Mouse (Mus musculus): Measurements from ENCODE around the gene Ncam1. TPM values are rescaled to one million over a fixed set of nuclear protein-coding genes. Genes with fewer than 3 reads are reported as not detected.

Gene Ncam1
- total RNA-seq, 2 experiments from 2014 or later = 437 to 463 TPM

DNA sequence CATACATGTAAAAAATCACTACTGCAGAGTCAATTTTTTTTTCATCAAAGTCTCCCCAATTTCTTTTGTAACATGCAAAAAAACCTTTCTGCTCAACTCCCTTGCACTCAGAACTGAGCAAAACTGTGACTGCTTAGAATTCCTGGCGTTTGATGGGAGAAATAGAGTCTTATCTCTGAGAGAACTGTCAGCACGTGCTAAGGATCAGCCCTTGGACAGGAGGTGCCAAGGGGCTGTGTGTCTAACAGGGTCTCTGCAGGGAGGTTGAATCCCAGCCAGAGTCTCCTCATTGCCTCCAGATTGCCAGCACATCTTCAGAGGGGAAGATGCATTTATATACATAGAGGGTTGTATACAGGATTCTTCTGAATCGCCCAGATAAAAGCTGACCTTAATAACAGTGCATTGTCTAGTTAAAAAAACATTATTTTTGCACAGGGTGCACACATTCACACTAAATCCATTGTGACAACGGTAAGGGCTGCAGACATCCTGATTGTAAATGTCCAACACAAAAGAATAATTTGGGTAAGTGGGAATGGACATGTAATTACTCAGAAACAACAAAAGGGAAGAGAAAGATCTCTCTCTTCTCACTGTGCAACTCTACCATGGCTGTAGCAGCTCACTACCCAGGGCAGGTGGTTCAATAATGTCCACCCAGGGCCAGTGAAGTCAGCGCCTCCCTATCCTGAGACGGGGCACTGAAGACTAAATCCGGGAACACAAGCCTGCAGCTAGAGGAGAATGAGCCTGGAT, 203.7 kb downstream of the Ncam1 start:
- DNase-seq (ENCODE audit: low spot score in 2 of 2) = no peak
- intact Hi-C loops (cut with DNase I) = no loop called here

GRCm38 (mm10) chr9:49593951-49594536, 204.7 kb downstream of the Ncam1 start:
- intact Hi-C loops (cut with DNase I) = no loop called here
- DNase-seq (ENCODE audit: low spot score in 2 of 2) = peak; percentile 56 to 77

DNA sequence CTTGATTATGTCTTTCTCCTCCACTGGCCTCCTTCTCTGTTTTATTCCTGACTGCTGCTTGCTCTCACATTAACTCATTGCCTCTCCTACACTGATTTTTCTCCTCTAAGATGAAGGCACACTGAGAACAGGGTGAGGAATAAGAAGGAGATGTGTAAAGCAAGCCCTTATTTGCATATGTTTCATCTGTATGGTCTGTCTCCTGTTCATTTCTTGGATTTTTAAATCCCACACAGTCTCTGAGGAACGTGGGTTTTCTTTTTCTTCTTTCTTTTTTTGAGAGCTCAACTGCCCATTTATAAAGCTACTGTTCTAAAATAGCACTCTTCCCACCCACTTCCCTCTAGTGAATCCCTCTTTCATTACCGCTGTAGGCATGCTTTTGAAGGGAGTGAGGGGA, 206.7 kb downstream of the Ncam1 start:
- intact Hi-C loops (cut with DNase I) = no loop called here
- DNase-seq (ENCODE audit: low spot score in 2 of 2) = peak in 1 of 2 experiments; percentile 13

DNA sequence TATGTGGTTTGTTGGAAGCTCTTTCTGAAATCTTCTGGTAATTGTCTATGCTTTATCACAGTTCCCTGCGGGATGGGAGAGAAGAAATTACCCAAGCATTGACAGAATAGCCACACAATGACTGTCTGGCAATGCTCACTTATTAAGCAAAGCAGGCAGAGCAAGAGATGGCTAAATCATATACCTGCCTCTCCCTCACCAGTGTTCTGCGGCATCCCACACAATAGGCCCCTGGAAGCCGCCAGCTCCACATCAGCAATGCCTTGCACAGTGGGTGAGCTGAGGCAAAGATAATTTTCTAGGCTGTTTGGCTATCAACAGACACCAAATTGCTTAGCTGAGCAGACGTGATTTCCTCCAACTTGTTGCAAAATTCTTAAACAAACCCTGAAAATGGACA, 208.5 kb downstream of the Ncam1 start:
- intact Hi-C loops (cut with DNase I) = no loop called here
- no peak for DNase-seq (ENCODE audit: low spot score in 2 of 2)

DNA sequence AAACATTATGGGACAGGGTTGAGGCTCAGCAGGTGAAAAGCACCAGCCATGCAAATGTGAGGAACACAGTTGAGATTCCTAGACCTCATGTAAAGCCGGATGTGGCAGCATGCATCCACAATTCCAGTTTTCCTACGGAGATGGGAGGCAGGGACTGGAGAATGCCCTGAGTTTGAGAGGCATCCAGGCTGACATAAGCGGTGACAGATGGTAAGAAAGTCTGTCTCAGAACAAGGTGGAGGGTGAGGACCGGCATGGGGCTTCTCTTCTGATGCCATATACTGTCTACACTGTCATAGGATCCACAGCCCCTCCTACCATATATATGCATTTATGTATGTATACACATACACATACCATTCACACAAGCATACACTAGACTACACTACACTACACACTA, 221.6 kb downstream of the Ncam1 start:
- DNase-seq (ENCODE audit: low spot score in 2 of 2) = no peak
- intact Hi-C loops (cut with DNase I) = no loop called here

GRCm38 (mm10) chr9:49571695-49572510, 226.8 kb downstream of the Ncam1 start:
- intact Hi-C loops (cut with DNase I) = no loop called here
- peak; percentile 40 to 64 for DNase-seq (ENCODE audit: low spot score in 2 of 2)

DNA sequence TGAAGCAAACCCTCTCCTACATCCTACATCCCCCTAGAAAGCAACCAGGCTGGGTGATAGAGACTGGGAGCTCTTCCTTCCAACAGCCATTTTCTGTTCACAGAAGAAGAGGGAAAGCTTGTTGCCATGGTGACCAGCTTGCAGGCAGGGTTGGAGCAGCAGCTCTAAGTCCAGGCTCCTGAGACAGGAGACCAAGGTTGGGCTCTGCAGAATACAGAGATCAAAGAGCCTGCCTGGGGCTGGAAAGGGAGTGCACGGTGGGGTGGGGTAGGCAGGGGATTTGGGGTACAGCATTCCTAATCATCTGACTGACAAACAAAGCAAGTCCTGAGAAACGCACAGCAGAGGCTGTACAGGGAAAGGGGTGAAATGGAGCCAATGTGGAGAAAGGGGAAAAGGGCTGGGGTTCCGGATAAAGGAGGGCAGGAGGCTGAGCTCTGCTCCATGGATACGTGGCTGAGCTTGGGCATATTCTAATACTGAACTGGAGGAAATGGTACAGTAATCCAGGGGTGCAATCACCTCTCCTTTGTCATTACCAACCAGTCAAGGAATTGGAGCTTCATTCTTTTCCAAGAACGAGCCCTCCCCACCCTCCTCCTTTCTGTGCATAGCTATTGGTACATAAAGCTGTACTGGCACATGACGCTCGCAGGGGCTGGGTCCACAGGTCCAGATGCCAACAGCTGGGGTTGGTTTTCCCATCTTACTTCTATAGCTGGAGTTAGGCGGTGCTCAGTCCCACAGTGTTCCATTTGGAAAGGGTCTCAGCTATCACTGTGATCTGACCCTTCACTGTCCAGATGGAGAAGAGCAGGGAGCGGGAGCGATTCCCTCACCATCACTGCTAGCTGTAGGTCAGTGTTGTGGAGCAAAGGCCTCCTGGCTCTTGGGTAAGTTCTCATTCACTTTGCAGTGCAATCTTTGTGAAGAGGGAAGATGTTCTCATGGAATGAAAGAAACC, 227.7 kb downstream of the Ncam1 start:
- intact Hi-C loops (cut with DNase I) = no loop called here
- peak; percentile 80 to 81 for DNase-seq (ENCODE audit: low spot score in 2 of 2)

- intact Hi-C loops (cut with DNase I) = no loop called here
- peak in 1 of 2 experiments; percentile 23 for DNase-seq (ENCODE audit: low spot score in 2 of 2)
These were observed 228.6 kb downstream of the Ncam1 start for GRCm38 (mm10) chr9:49570033-49570660.

GRCm38 (mm10) chr9:49565846-49566245, 232.9 kb downstream of the Ncam1 start:
- DNase-seq (ENCODE audit: low spot score in 2 of 2) = no peak
- intact Hi-C loops (cut with DNase I) = no loop called here

GRCm38 (mm10) chr9:49558941-49559340, 239.8 kb downstream of the Ncam1 start:
- DNase-seq (ENCODE audit: low spot score in 2 of 2) = no peak
- intact Hi-C loops (cut with DNase I) = no loop called here

DNA sequence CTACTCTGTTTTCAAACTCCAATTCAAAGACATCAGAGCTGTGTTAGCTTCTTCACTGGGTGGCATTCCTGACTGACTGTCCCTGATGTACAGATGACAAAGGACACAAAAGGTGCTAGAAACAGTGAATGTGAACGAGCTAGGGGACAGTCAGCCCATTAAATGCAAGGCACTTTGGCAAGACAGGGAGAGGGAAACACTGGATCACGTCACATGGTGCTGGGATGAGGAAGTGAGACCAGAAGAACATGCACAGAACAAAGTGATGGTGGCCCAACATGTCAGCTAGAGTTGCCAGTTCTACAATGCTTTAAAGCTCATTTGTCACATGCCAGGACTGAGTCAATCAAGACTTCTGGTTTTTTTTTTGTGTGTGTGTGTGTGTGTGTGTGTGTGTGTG, 247.4 kb downstream of the Ncam1 start:
- intact Hi-C loops (cut with DNase I) = no loop called here

DNA sequence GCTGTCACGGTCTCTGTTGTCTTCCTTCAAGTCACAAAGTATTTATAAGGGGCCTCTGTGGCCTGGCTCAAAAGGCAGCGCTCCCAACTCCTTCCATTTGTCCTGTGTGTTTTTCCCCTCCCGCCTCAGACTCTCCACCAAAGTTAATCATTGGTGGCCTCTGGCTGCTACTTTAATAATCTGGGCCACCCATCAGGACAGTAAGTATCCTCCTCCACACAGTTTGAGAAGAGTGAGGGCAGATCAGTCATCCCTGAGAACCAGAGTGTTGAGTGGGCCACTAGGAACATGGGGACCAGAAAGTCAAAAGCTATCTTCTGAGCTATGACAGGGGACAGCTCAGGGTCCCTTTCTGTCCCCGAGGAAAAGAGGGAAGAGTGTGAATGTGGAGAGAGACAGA, 256.1 kb downstream of the Ncam1 start:
- DNase-seq (ENCODE audit: low spot score in 2 of 2) = no peak
- intact Hi-C loops (cut with DNase I) = no loop called here

More for the DNA sequence above, 247.4 kb downstream of the Ncam1 start:
- no peak for DNase-seq (ENCODE audit: low spot score in 2 of 2)

- no peak for DNase-seq (ENCODE audit: low spot score in 2 of 2)
- intact Hi-C loops (cut with DNase I) = no loop called here
These were observed 260.9 kb downstream of the Ncam1 start for GRCm38 (mm10) chr9:49537814-49538213.

DNA sequence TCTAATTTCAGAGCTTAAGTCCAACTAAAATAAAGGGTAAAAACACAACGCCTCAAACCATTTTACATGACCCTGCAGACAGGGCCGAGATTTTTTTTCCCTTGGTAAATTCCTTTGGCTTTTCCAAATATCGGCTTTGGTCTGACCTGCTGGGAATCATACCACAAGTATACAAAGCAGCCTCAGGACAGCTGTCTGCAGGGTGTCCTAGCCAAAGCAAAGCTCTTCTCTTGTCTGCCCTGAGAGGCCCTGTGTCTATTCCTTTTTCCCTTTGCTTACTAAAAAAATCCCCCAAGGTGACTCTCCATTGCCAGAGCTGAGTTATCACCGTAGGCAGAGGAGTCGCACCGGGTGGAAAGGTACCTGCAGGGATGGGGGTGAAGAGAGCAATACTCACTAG, 262.1 kb downstream of the Ncam1 start:
- intact Hi-C loops (cut with DNase I) = no loop called here
- no peak for DNase-seq (ENCODE audit: low spot score in 2 of 2)

DNA sequence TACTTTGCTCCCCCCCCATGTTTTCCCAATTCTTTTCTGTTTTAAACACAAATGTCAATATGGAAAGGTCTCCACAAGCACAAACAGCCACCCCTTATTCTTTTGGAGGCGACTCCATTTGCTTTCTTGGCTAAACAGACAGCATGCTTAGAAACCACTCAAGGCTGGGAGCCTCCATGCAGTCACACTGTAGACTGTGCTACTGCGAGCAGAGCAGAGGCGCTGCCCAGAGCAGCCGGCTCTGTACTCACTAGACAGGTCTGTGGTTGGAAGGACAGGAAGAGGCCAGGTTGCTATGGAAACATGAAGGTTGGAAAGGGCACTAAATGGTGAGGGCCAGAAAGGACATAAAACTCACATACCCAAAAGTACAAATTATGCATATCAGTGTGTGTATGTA, 263.8 kb downstream of the Ncam1 start:
- no peak for DNase-seq (ENCODE audit: low spot score in 2 of 2)
- intact Hi-C loops (cut with DNase I) = no loop called here

GRCm38 (mm10) chr9:49533912-49534491, 264.7 kb downstream of the Ncam1 start:
- intact Hi-C loops (cut with DNase I) = no loop called here
- DNase-seq (ENCODE audit: low spot score in 2 of 2) = no peak

GRCm38 (mm10) chr9:49533455-49533854, 265.3 kb downstream of the Ncam1 start:
- no peak for DNase-seq (ENCODE audit: low spot score in 2 of 2)
- intact Hi-C loops (cut with DNase I) = no loop called here

DNA sequence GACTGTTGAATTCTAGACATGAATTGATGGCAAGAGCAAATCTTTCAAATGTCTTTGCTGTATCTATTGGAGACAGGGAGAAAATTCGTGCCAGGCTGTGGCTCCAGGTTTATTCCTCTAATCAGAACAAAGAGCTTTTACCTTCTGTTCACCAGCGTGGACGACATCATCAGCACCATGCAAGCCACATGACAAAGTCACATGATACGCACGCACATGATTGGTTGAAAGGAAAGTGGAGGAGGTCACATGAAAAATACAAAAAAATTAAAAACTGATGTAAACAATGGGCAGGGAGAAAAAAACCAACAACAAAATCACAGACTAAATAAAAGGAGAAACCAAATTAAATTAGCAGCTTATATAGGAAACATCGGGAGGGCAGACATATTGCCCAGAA, 266.9 kb downstream of the Ncam1 start:
- intact Hi-C loops (cut with DNase I) = no loop called here
- DNase-seq (ENCODE audit: low spot score in 2 of 2) = no peak

DNA sequence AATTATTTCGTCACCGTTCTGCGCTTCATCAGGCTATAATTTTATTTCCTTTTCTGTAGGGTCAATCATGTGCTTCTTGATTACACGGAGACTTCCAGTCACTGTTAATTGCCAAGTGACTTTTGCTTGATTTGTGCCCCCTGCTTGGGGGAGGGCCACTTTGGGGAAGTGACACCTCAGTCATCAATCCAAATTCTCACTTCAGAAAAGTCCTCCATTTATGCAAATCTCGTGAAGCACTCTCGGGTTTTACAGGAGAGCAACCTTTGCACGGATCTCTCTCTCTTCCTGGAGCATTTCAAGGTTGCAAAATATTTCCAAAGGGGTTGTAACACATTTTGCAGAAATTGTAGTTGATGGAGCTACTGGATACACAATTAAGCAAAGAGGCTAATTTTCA, 267.5 kb downstream of the Ncam1 start:
- DNase-seq (ENCODE audit: low spot score in 2 of 2) = no peak
- intact Hi-C loops (cut with DNase I) = no loop called here

All from left cerebral cortex, postnatal 14 days (tissue).